Mouse (Mus musculus) cerebellum, adult 2 months (tissue): ENCODE measurements around the gene Selenok.

Experiments
- CTCF ChIP-seq: fragments of 200-500 bp; IDR thresholded peaks from 2 replicates; pipeline ENCODE4 v1.5.1; 2011; ENCODE audit warnings: low read depth, mild to moderate bottlenecking, control low read depth, low read length, moderate library complexity, borderline replicate concordance; ENCODE audit not compliant: insufficient read depth
- POLR2A ChIP-seq: fragments of 200-500 bp; IDR thresholded peaks from 2 replicates; pipeline ENCODE4 v1.6.1; 2011; ENCODE audit warnings: low read length, control low read depth, borderline replicate concordance; ENCODE audit not compliant: insufficient read depth

- TF ChIP-seq POLR2A: peak; percentile 91
- no peak for TF ChIP-seq CTCF
Measured at GRCm38 (mm10) chr14:29968075-29968821, at the start of gene Selenok.
